Mouse (Mus musculus): ENCODE results near the gene Rplp0.

GRCm38 (mm10) chr5:115517501-115517900, 41.8 kb upstream of the Rplp0 start:
- TF ChIP-seq POLR2A (IDR thresholded peaks at IDR 0.05; ENCODE audit: borderline replicate concordance, low read depth, low read length) (no peak), CTCF (IDR thresholded peaks at IDR 0.05; ENCODE audit: low read depth, low read length) (no peak)

Data from bone marrow macrophage, adult 2 months (primary cell).